Mouse (Mus musculus): ENCODE measurements at regions not wholly inside any gene's neighbourhood (a gene's known extent, or its start where the extent isn't known, plus 50 kb on each side); places are given as distances from the start of the nearest gene placed in this dataset.

- no peak for DNase-seq (ENCODE audit: extremely low spot score in 1 of 2, low spot score in 2 of 2)
- Histone ChIP-seq H3K4me3 (no peak overlapping the region), H3K27ac (no peak overlapping the region)
- TF ChIP-seq CTCF (IDR thresholded peaks at IDR 0.05): no peak
- intact Hi-C loops (cut with DNase I): no loop called here
Measured at GRCm38 (mm10) chr10:87325769-87326168, 167.7 kb downstream of the Ascl1 start.

GRCm38 (mm10) chr10:87325143-87325542 lies 168.3 kb downstream of the Ascl1 start:
- no peak for DNase-seq (ENCODE audit: extremely low spot score in 1 of 2, low spot score in 2 of 2)
- no peak overlapping the region for H3K4me3 ChIP-seq
- TF ChIP-seq CTCF (IDR thresholded peaks at IDR 0.05): no peak
- H3K27ac ChIP-seq: no peak overlapping the region
- intact Hi-C loops (cut with DNase I): no loop called here

DNA sequence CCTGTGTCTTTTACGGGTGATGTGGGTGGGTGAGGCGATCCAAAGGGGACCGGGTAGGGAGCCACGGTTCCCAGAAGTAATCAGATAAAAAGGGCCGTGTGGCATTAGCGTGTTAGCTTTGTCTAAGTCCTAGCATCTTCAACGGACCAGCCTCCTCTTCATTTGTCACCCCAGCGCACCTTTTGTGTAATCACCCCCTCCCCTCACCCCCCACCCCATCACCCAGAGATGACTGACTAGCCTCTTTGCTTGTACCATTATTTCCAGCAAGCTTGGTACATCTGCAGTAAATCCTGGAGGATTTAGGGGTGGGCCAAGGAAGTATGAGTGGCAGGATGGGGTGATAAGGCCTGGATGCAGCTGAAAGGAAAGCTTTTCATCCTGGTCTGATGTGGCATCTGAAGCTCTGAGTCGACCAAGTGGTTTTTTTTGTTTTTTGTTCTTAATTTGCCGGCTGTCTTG lies 183.8 kb downstream of the Ascl1 start:
- H3K4me3 ChIP-seq: no peak overlapping the region
- TF ChIP-seq CTCF (IDR thresholded peaks at IDR 0.05): no peak
- no peak for DNase-seq (ENCODE audit: extremely low spot score in 1 of 2, low spot score in 2 of 2)
- intact Hi-C loops (cut with DNase I): no loop called here
- H3K27ac ChIP-seq: no peak overlapping the region

- no peak overlapping the region for H3K27ac ChIP-seq
- no peak overlapping the region for H3K4me3 ChIP-seq
- no peak for TF ChIP-seq CTCF (IDR thresholded peaks at IDR 0.05)
- intact Hi-C loops (cut with DNase I): no loop called here
- DNase-seq (ENCODE audit: extremely low spot score in 1 of 2, low spot score in 2 of 2): no peak
Measured at GRCm38 (mm10) chr10:87308815-87309396, 184.6 kb downstream of the Ascl1 start.

DNA sequence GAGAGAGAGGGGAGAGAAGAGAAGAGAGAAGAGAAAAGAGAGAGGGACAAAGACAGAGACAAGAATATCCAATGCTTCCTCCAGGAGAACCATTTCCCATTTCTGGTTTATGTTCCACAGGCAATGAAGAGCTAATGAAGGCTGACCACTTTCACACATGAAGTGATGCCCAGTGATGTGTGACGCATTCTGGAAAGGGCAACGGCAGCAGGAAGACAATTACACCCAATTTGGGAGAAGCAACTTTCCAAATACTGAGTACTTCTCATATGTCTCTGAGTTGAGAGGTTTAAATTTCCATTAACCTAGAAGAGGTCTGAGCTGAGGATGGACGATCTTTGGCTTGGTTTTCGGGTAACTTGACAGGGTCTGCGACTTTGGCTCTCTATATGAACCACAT lies 196.3 kb downstream of the Ascl1 start:
- no peak for TF ChIP-seq CTCF (IDR thresholded peaks at IDR 0.05)
- Histone ChIP-seq H3K4me3 (no peak overlapping the region), H3K27ac (no peak overlapping the region)
- DNase-seq (ENCODE audit: extremely low spot score in 1 of 2, low spot score in 2 of 2): no peak
- intact Hi-C loops (cut with DNase I): no loop called here

- intact Hi-C loops (cut with DNase I): no loop called here
- no peak overlapping the region for H3K27ac ChIP-seq
- no peak overlapping the region for H3K4me3 ChIP-seq
- DNase-seq (ENCODE audit: extremely low spot score in 1 of 2, low spot score in 2 of 2): no peak
- no peak for TF ChIP-seq CTCF (IDR thresholded peaks at IDR 0.05)
Measured at GRCm38 (mm10) chr10:87293317-87293716, 200.1 kb downstream of the Ascl1 start.

DNA sequence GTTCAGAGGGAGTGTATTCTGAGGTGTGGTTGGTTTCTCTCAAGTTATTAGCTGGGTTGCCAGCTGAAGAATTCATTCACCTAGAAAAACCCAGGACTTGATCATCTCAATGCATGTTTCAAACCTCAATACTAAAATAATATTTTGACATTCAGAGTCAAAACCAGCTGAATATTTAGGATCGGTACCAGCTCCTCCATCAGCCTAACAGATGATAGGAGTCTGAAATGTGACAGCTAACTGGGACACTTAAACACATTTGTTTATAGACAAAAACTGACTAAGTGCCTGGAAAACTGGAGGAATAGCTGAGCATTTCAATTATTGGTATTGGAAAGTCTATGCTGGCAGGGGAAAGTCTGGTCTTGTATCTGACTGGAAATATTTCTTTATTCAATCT lies 206.6 kb downstream of the Ascl1 start:
- TF ChIP-seq CTCF (IDR thresholded peaks at IDR 0.05): no peak
- Histone ChIP-seq H3K27ac (no peak overlapping the region), H3K4me3 (no peak overlapping the region)
- no peak for DNase-seq (ENCODE audit: extremely low spot score in 1 of 2, low spot score in 2 of 2)
- intact Hi-C loops (cut with DNase I): no loop called here

DNA sequence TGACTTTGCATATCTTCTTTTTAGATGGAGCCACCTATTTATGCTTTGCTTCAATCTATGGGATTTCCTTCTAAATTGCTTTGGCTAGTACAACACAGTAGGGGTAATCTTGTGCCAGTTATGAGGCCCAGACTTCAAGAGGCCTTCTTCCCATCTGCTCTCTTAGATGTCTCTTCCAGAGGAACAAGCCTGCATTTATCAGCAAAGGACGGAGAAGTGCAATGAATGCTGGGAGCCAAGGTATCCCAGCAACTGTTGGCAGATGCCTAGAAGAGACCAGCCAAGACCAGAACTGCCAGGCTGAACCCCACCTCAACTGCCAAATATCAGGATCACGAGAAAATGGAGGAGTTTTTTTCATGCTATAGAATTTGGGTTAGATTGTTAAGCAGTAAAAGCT lies 209.2 kb downstream of the Ascl1 start:
- intact Hi-C loops (cut with DNase I): no loop called here
- TF ChIP-seq CTCF (IDR thresholded peaks at IDR 0.05): no peak
- Histone ChIP-seq H3K27ac (no peak overlapping the region), H3K4me3 (no peak overlapping the region)
- no peak for DNase-seq (ENCODE audit: extremely low spot score in 1 of 2, low spot score in 2 of 2)

All from left cerebral cortex, adult 2 months (tissue).